Mouse (Mus musculus) heart, adult 10 weeks (tissue): ENCODE results near the gene Prkd3. TPM values are rescaled to one million over a fixed set of nuclear protein-coding genes. Genes with fewer than 3 reads are reported as not detected.

ENCODE experiments used
- polyA plus RNA-seq: library from polyadenylated mRNA; stranded (reverse); fragments of 350-450 nt; fragmentation: Illumina TruSeq; extraction: RNeasy Lipid Tissue Mini Kit (QIAGEN cat#74804); gene quantifications from one replicate; pipeline ENCODE4 v1.2.3, GENCODE M21; 2014; ENCODE audit warnings: low read depth, low replicate concordance

The Prkd3 gene
- polyA plus RNA-seq, result 15.8 TPM

GRCm38 (mm10) chr17:79020208-79020983 lies at the start of gene Prkd3:
Prkd3 (minus strand) TSS chr17:79020816.

GRCm38 (mm10) chr17:79051606-79052005 lies 31.0 kb upstream of the Prkd3 start, which contains the start of gene Qpct:
Qpct (plus strand) TSS chr17:79051906.

GRCm38 (mm10) chr17:78936466-78937228 lies 84.0 kb downstream of the Prkd3 start, which contains the start of the genes Cebpz and Ndufaf7:
Cebpz (minus strand) TSS chr17:78937066.
Ndufaf7 (plus strand) TSS chr17:78937136.

GRCm38 (mm10) chr17:78916369-78916813 lies 104.2 kb downstream of the Prkd3 start, which contains the start of gene Cebpzos:
Cebpzos (plus strand) TSS chr17:78916500.

GRCm38 (mm10) chr17:78906892-78907291 lies 113.7 kb downstream of the Prkd3 start, which contains the start of gene Sult6b1:
Sult6b1 (minus strand) TSS chr17:78906992.

Other genes starting within 250 kb of the Prkd3 start
- 42.6 TPM for gene Heatr5b, start 185.5 kb downstream of the Prkd3 start, polyA plus RNA-seq
- gene Gpatch11, start 185.2 kb downstream of the Prkd3 start, polyA plus RNA-seq, result 25.4 TPM
- 8.4 TPM for gene Eif2ak2, start 138.2 kb downstream of the Prkd3 start, polyA plus RNA-seq
- gene Sult6b1, start 113.8 kb downstream of the Prkd3 start, polyA plus RNA-seq, result not detected
- 93.7 TPM for gene Cebpzos, start 104.3 kb downstream of the Prkd3 start, polyA plus RNA-seq
- 20.6 TPM for gene Cebpz, start 83.8 kb downstream of the Prkd3 start, polyA plus RNA-seq
- 45.6 TPM for gene Ndufaf7, start 83.7 kb downstream of the Prkd3 start, polyA plus RNA-seq
- gene Qpct, start 31.1 kb upstream of the Prkd3 start, polyA plus RNA-seq, result 5.9 TPM